Mouse (Mus musculus) heart, adult 11 months (tissue): ENCODE measurements at regions not wholly inside any gene's neighbourhood (a gene's known extent, or its start where the extent isn't known, plus 50 kb on each side); places are given as distances from the start of the nearest gene placed in this dataset.
"Not testable (repeated sequence)": the region's sequence is repeated elsewhere in the genome, so short reads cannot be mapped to it uniquely, and the experiment has no call there.

Source experiments
- DNase-seq: peaks from one replicate; pipeline ENCODE4 v3.0.0; 2022

DNA sequence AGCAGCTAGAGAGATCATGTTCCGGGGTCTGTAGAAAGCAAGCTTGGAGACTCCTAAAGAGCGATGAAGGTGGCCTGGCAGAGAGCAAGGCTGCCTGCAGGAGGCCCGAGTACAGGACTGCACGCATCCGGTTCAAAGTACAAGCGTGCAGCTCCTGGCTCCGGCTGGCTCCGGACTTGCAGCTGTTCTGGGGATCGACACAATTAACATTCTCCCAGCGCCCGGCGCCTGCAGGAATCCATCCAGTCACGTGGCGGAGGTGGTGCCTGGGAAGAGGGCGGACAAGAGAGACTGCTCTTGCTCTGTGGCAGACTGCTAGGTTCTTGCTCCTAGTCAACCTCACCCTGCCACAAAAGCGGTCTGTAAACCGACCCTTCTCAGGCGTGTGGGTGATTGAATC, 86.9 kb downstream of the Bdh1 start:
- peak; percentile 99 for DNase-seq

DNA sequence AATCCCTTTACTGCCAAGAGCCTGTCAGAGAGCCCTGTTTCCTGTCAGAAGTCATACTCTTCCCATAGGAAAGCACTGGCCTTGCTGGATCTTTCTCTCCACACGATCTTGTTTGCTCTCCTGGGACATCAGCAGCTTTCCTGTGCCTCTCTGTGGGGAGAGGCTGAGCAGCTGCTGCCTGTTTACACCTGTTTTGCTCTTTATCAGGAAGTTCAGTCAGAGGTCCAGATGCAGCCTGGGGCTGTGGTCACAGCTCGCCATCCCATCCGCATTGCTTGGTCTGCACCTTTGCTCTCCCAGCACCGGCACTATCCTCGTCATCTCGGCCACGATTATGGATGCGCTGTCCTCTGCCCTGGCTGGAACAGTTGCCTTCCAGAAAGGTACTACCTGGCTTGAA, 88.0 kb downstream of the Bdh1 start:
- DNase-seq, result peak; percentile 91

GRCm38 (mm10) chr16:31518816-31519215, 96.7 kb downstream of the Bdh1 start:
- DNase-seq, result no peak

- no peak for DNase-seq
Observed at GRCm38 (mm10) chr16:31520081-31520480, 98.0 kb downstream of the Bdh1 start.

- DNase-seq, result no peak
Observed at GRCm38 (mm10) chr16:31521786-31522185, 99.7 kb downstream of the Bdh1 start.

- DNase-seq, result no peak
Observed at GRCm38 (mm10) chr16:31526711-31527344, 104.7 kb downstream of the Bdh1 start.

GRCm38 (mm10) chr16:31528596-31529283, 106.7 kb downstream of the Bdh1 start:
- no peak for DNase-seq

- peak; percentile 93 for DNase-seq
Observed at GRCm38 (mm10) chr16:31529284-31529958, 107.3 kb downstream of the Bdh1 start.

GRCm38 (mm10) chr16:31530090-31530489, 108.0 kb downstream of the Bdh1 start:
- no peak for DNase-seq

DNA sequence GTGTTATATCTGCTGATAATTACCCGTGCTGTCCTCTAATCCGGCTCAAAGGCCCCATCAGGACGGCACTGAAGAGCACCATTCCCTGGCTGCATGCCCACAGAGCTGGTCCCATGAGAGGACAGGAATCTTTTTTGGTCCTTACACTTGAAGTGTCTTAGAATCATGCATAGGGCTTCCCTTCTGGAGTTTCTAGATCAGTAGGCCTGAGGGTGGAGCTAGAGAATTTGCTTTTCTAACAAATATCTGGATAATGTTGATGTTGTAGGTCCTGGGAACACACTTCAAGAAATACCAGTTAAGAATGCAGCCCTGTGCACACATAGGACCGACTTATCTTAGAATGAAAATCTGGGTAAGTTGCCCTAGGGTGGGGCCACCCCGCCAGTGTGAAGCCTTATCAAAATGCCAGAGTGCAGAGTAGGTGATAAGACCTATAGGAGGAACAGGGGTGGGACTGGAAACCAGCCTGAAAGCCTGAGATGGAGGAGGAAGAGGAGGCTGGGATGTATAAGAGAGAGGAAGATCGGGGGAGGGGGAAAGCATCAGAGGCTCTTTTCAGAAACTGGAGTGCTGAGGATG, 111.2 kb downstream of the Bdh1 start:
- no peak for DNase-seq

GRCm38 (mm10) chr16:31534923-31535523, 112.9 kb downstream of the Bdh1 start:
- no peak for DNase-seq

DNA sequence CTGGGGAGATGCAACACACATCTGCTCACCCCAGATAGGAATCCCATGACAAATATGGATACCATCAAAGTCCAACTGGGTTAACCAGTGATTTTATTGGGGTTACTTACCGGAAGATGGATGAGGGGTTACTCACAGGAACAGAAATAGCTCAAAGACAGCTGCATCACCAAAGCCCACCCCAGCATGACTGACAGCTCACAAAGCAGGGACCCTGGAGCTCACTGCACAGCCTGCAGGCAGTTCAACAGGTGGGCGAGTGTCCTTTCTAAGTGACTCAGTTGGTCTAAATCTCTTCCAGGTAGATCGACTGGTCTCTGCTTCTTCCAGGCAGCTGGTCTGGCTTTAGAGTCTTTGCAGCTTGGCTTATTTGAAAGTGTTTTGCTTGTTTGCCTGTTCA, 114.2 kb downstream of the Bdh1 start:
- DNase-seq, result peak; percentile 81

DNA sequence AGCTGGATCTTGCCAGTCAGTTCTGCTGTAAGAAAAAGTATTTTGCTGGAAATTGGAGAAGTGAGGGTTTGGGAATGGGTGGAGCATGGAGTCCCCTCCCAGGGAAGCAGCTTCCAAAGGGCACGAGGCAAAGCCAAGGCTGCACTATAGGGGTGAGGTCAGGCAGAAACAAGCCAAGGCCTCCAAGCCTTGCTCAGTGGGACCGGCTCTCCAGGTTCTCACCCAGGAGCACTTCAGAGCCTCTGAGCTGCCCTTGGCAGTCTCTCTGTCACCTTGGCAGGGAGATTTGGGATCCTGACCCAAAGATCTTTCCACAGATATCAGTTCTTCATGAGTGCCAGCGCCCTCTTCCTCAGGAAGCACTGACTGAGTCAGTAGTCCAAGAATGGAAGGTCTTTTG, 116.5 kb downstream of the Bdh1 start:
- DNase-seq, result peak; percentile 91

DNA sequence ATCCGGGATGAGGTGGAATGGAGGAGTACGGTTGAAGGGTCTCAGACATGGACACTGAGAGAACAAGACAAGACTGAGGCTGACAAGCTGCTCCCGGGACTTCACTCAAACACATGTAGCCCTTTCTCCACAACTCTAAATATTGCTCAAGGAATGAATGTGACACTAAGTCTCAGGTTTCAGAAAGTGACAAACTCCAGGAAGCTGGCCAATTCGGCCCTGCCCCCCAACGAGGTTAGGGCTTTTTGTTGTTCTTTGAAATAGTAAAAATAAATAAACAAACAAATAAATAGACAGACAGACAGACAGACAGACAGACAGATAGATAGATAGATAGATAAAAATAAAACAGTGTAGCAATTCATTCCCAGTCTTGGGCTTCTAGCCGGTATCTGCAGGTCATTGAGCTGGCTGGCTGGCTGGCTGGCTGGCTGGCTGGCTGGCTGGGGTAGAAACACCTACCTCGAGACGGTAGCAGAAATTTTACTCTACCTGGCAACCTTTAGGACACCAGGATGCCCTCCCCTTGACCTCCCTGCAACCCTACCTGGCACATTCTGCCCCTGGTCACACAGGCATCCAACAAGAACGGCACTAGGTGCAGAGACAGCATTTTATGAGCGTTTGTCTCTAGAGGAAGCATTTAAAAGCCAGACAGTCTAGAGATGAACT, 119.6 kb upstream of the Dlg1 start:
- DNase-seq, result no peak

DNA sequence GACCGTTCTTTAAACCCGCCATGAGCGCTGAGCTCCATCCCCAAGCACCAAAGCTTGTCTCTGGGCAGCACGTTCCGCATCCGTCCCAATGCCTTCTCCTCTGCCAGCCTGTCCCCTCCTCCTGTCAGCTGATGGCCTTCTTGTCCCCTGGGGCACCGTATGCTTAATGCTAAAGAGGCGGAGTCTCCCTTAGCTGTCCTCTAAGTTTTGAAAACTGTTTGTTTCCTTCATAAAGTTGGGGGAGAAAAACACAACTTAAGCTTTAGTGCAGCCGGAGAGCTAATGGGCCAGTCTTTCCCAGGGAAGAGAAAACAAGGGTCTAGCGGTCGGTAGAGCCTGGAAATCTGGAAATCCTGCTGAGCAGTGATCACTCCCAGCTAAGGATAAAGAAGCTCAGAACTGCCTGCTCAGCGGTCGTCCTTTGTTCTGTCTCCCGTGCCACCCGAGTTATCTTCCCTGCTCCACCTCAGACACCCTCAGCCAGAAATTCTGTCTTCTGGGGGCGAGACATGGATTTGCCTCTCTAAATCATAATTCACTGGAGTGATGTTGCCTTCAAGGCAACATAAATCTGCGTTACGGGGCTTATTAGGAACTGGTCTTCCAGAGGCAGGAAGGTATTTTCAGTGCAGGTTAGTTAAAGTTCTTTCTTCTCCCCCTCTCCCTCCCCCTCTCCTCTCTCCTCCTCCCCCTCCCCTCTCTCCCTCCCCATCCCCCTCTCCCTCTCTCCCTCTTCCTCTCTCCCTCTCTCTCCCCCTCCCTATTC, 117.0 kb upstream of the Dlg1 start:
- peak; percentile 79 for DNase-seq

DNA sequence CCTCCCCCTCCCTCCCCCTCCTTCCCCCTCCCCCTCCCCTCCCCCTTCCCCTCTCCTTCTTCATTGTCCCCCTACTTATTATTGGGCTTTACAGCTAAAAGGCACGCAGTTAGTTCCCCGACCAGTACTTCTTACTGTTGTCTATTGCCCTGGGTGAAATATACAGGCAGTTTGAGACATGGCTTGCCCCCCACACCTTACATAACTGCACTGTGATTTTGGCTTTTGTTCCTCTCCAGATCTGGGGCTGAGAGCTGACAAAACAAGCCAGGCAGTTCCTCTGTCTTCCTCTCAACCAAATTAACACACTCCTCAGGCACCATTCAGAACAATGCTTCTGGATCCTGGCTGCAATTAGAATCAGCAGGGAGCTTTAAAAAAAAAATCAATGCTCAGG, 116.4 kb upstream of the Dlg1 start:
- no peak for DNase-seq

GRCm38 (mm10) chr16:31547391-31547790, 115.9 kb upstream of the Dlg1 start:
- no peak for DNase-seq

DNA sequence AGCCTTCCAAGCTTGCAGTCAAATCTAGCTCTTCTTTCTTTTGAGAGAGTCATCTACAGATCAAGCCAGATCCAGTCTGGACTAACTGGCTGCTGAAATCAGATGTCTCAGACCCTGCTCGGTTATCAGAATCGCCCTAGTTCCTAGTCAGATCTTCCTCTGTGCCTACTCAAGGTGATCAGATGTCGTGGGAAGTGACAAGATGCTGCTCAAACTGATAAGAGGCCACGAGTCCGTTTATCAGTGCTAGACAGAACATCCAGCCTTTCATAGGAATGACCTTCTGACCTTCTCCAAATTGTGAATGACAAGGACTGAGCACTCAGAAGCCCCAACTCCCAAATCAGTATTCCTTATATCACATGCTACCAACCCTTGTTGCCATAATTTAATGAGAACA, 113.3 kb upstream of the Dlg1 start:
- no peak for DNase-seq

DNA sequence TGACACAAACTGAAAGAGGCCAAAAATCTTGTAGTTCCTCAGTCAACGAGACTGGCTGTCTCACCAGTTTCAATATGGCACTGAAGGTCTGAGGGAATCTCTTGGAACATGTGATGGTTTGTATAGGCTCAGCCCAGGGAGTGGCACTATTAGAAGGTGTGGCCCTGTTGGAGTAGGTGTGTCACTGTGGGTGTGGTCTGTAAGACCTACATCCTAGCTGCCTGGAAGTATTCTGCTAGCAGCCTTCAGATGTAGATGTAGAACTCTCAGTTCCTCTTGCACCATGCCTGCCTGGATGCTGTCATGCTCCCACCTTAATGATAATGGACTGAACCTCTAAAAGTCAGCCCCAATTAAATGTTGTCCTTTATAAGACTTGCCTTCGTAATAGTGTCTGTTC, 112.7 kb upstream of the Dlg1 start:
- not testable (repeated sequence) for DNase-seq

GRCm38 (mm10) chr16:31551416-31552151, 111.7 kb upstream of the Dlg1 start:
- no peak for DNase-seq
